Mouse (Mus musculus) midbrain, embryonic 10.5 days (tissue): ENCODE results near the gene Olfr191. TPM values are rescaled to one million over a fixed set of nuclear protein-coding genes. Genes with fewer than 3 reads are reported as not detected.

ENCODE experiments used
- DNase-seq: peaks from one replicate; pipeline ENCODE4 v3.0.0-alpha.2; 2017; ENCODE audit warnings: low spot score
- H3K27ac ChIP-seq: fragments of 300-500 bp; sonication (generic); replicated peaks from 2 replicates; pipeline ENCODE4 v1.5.1; 2016; ENCODE audit warnings: mild to moderate bottlenecking
- H3K27me3 ChIP-seq: fragments of 300-500 bp; sonication (generic); 2 replicates; pipeline ENCODE4 v1.6.1; 2016; ENCODE audit warnings: low read depth, mild to moderate bottlenecking; ENCODE audit not compliant: poor library complexity, severe bottlenecking
- H3K36me3 ChIP-seq: fragments of 300-500 bp; sonication (generic); 2 replicates; pipeline ENCODE4 v1.6.1; 2016; ENCODE audit warnings: mild to moderate bottlenecking, moderate library complexity
- H3K4me1 ChIP-seq: fragments of 300-500 bp; sonication (generic); 2 replicates; pipeline ENCODE4 v1.6.1; 2016
- H3K4me3 ChIP-seq: fragments of 300-500 bp; sonication (generic); 2 replicates; pipeline ENCODE4 v1.5.1; 2016; ENCODE audit warnings: mild to moderate bottlenecking, moderate library complexity
- H3K9me3 ChIP-seq: fragments of 300-500 bp; sonication (generic); replicated peaks from 2 replicates; pipeline ENCODE4 v1.6.1; 2016; ENCODE audit warnings: mild to moderate bottlenecking
- WGBS: fragments of 180-500 bp; shearing (Covaris S2); methylation state at CpG from one replicate; pipeline ENCODE4 v1.1.7; 2016; 5-methylcytosine and 5-hydroxymethylcytosine counted together
- polyA plus RNA-seq: library from polyadenylated mRNA; unstranded; fragments of >200 nt; fragmentation: Nextera tagmentation; extraction: Ambion mirVana; gene quantifications from 2 replicates; pipeline ENCODE4 v1.2.1, GENCODE M21; 2016

Olfr191 gene
- polyA plus RNA-seq, 1 experiment from 2014 or later = not detected

DNA sequence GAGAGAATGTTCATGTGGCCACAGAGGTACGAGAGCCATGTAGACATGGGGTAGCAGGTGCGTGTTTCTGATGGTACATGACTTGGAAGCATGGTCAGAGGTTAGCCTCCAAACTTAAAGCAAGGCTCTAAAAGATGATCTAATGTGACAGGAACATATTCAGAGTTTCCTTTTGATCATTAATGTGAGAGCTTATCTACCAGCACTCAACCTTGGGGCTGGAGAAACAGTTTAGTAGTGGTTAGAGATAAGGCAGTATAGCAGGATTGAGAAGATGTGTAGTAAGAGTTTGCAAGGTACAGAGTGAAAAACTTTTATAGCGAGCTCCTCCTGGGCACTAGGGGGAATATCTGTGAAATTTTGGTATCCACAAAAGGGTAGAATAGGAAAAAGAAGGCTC, 43.8 kb downstream of the Olfr191 start:
- no peaks in the 10 kb centered on the region for H3K4me1 ChIP-seq
- no peak for DNase-seq
- WGBS = 87% methylated on average over 3 of the region's 3 CpGs

DNA sequence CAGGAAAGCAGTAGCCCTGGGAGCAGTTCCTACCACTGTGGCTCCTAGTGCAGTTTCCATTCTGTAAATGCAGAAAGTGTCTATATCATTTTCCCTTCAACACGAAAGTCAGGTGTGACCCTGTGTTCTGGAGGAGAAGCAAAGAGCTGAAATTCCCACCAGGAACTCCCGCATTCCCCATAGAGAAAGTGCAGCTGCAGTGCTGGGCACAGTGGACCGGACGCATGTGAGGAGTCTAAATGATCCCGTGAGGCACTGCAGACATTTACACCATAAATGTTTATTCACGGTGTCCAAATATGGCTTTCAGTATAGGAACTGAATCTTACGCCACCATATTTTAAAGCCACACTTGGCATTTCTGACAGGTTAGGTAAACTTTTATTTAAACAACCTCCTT, 49.9 kb downstream of the Olfr191 start, which contains the start of gene Olfr187:
Gene Olfr187, minus strand, starts transcription at position 58 of the 400 bp plus-strand sequence.
- Histone ChIP-seq H3K27ac (no peak within 1 kb of the TSS), H3K4me3 (no peak within 1 kb of the TSS), H3K36me3 (no peaks in the 10 kb centered on the region), H3K27me3 (no peaks in the 10 kb centered on the region), H3K4me1 (no peaks in the 10 kb centered on the region), H3K9me3 (no peaks in the 10 kb centered on the region)
- DNase-seq = no peak
- 92% methylated on average over 7 of the region's 7 CpGs for WGBS

More for the DNA sequence above, 43.8 kb downstream of the Olfr191 start:
- no peaks in the 10 kb centered on the region for H3K27me3 ChIP-seq
- no peaks in the 10 kb centered on the region for H3K36me3 ChIP-seq
- H3K4me3 ChIP-seq = no peak overlapping the region
- H3K9me3 ChIP-seq = no peaks in the 10 kb centered on the region
- H3K27ac ChIP-seq = no peak overlapping the region

Other genes with a start within 250 kb of the Olfr191 start
- gene Olfr177, start 215.1 kb downstream of the Olfr191 start, polyA plus RNA-seq = not detected in 2 replicates
- gene Olfr178, start 197.8 kb downstream of the Olfr191 start, polyA plus RNA-seq = not detected in 2 replicates
- not detected in 2 replicates for gene Olfr181, start 161.1 kb downstream of the Olfr191 start, polyA plus RNA-seq
- not detected in 2 replicates for gene Olfr180, start 160.4 kb downstream of the Olfr191 start, polyA plus RNA-seq
- not detected in 2 replicates for gene Olfr183, start 94.5 kb downstream of the Olfr191 start, polyA plus RNA-seq
- gene Olfr186, start 59.5 kb downstream of the Olfr191 start, polyA plus RNA-seq = not detected in 2 replicates
- gene Olfr187, start 50.1 kb downstream of the Olfr191 start, polyA plus RNA-seq = not detected in 2 replicates
- not detected in 2 replicates for gene Olfr190, start 11.8 kb downstream of the Olfr191 start, polyA plus RNA-seq
- not detected in 2 replicates for gene Olfr193, start 22.1 kb upstream of the Olfr191 start, polyA plus RNA-seq
- gene Olfr194, start 31.2 kb upstream of the Olfr191 start, polyA plus RNA-seq = not detected in 2 replicates
- not detected in 2 replicates for gene Olfr195, start 57.2 kb upstream of the Olfr191 start, polyA plus RNA-seq
- not detected in 2 replicates for gene Olfr196, start 80.6 kb upstream of the Olfr191 start, polyA plus RNA-seq
- not detected in 2 replicates for gene Olfr198, start 113.7 kb upstream of the Olfr191 start, polyA plus RNA-seq
- not detected in 2 replicates for gene Olfr199, start 129.9 kb upstream of the Olfr191 start, polyA plus RNA-seq
- gene Olfr201, start 182.8 kb upstream of the Olfr191 start, polyA plus RNA-seq = 0.09 TPM in 1 of 2 replicates, not detected in the other
- gene Olfr202, start 197.0 kb upstream of the Olfr191 start, polyA plus RNA-seq = not detected in 2 replicates
- gene Olfr203, start 209.1 kb upstream of the Olfr191 start, polyA plus RNA-seq = not detected in 2 replicates
- not detected in 2 replicates for gene Olfr204, start 228.4 kb upstream of the Olfr191 start, polyA plus RNA-seq
- gene Olfr205, start 241.3 kb upstream of the Olfr191 start, polyA plus RNA-seq = not detected in 2 replicates